Mouse (Mus musculus): ENCODE measurements around the gene Hsdl1. TPM values are rescaled to one million over a fixed set of nuclear protein-coding genes. Genes with fewer than 3 reads are reported as not detected.

Gene Hsdl1
- polyA plus RNA-seq, 1 experiment: 149 TPM

- Histone ChIP-seq H3K4me3 (ENCODE audit: control insufficient read depth, insufficient read depth, low read length) (no peak overlapping the region), H3K27ac (ENCODE audit: control insufficient read depth, insufficient read depth, low read length) (no peak overlapping the region), H3K36me3 (ENCODE audit: control insufficient read depth, insufficient read depth, low read length) (peaks cover 97% of the 10 kb centered on the region), H3K27me3 (ENCODE audit: control insufficient read depth, insufficient read depth, low read length) (no peaks in the 10 kb centered on the region), H3K4me1 (replicated peaks; ENCODE audit: control insufficient read depth, insufficient read depth, low read length) (no peaks in the 10 kb centered on the region)
- WGBS: 97% methylated on average over 7 of the region's 7 CpGs
- TF ChIP-seq CTCF (IDR thresholded peaks at IDR 0.05; ENCODE audit: borderline replicate concordance, control insufficient read depth, extremely low read depth, insufficient read depth, low read length, poor library complexity) (0 out of 2 replicates have a peak, but pooled peaks have one; percentile 13), POLR2A (IDR thresholded peaks at IDR 0.05; ENCODE audit: control insufficient read depth, extremely low read depth, insufficient read depth, low read length, poor library complexity) (no peak)
- DNase-seq: no peak
Measured at GRCm38 (mm10) chr8:119520102-119520501, 54.9 kb downstream of the Hsdl1 start.

- no peak overlapping the region for H3K4me3 ChIP-seq (ENCODE audit: control insufficient read depth, insufficient read depth, low read length)
- no peaks in the 10 kb centered on the region for H3K27me3 ChIP-seq (ENCODE audit: control insufficient read depth, insufficient read depth, low read length)
- no peak for DNase-seq
- no peaks in the 10 kb centered on the region for H3K4me1 ChIP-seq (replicated peaks; ENCODE audit: control insufficient read depth, insufficient read depth, low read length)
- H3K27ac ChIP-seq (ENCODE audit: control insufficient read depth, insufficient read depth, low read length): no peak overlapping the region
- H3K36me3 ChIP-seq (ENCODE audit: control insufficient read depth, insufficient read depth, low read length): peaks cover 100% of the 10 kb centered on the region
- no peak for TF ChIP-seq POLR2A (IDR thresholded peaks at IDR 0.05; ENCODE audit: control insufficient read depth, extremely low read depth, insufficient read depth, low read length, poor library complexity)
- TF ChIP-seq CTCF (IDR thresholded peaks at IDR 0.05; ENCODE audit: borderline replicate concordance, control insufficient read depth, extremely low read depth, insufficient read depth, low read length, poor library complexity): no peak
- 96% methylated on average over 5 of the region's 5 CpGs for WGBS
Measured at GRCm38 (mm10) chr8:119516674-119517073, 58.3 kb downstream of the Hsdl1 start.

- Histone ChIP-seq H3K36me3 (ENCODE audit: control insufficient read depth, insufficient read depth, low read length) (peaks cover 94% of the 10 kb centered on the region), H3K27me3 (ENCODE audit: control insufficient read depth, insufficient read depth, low read length) (no peaks in the 10 kb centered on the region), H3K27ac (ENCODE audit: control insufficient read depth, insufficient read depth, low read length) (no peak overlapping the region), H3K4me3 (ENCODE audit: control insufficient read depth, insufficient read depth, low read length) (no peak overlapping the region), H3K4me1 (replicated peaks; ENCODE audit: control insufficient read depth, insufficient read depth, low read length) (no peaks in the 10 kb centered on the region)
- DNase-seq: no peak
- TF ChIP-seq POLR2A (IDR thresholded peaks at IDR 0.05; ENCODE audit: control insufficient read depth, extremely low read depth, insufficient read depth, low read length, poor library complexity) (no peak), CTCF (IDR thresholded peaks at IDR 0.05; ENCODE audit: borderline replicate concordance, control insufficient read depth, extremely low read depth, insufficient read depth, low read length, poor library complexity) (no peak)
- WGBS: 98% methylated on average over 3 of the region's 3 CpGs
Measured at GRCm38 (mm10) chr8:119515767-119516166, 59.2 kb downstream of the Hsdl1 start.

- Histone ChIP-seq H3K27me3 (ENCODE audit: control insufficient read depth, insufficient read depth, low read length) (no peaks in the 10 kb centered on the region), H3K27ac (ENCODE audit: control insufficient read depth, insufficient read depth, low read length) (no peak overlapping the region), H3K36me3 (ENCODE audit: control insufficient read depth, insufficient read depth, low read length) (peaks cover 94% of the 10 kb centered on the region), H3K4me3 (ENCODE audit: control insufficient read depth, insufficient read depth, low read length) (no peak overlapping the region), H3K4me1 (replicated peaks; ENCODE audit: control insufficient read depth, insufficient read depth, low read length) (no peaks in the 10 kb centered on the region)
- TF ChIP-seq CTCF (IDR thresholded peaks at IDR 0.05; ENCODE audit: borderline replicate concordance, control insufficient read depth, extremely low read depth, insufficient read depth, low read length, poor library complexity) (no peak), POLR2A (IDR thresholded peaks at IDR 0.05; ENCODE audit: control insufficient read depth, extremely low read depth, insufficient read depth, low read length, poor library complexity) (no peak)
- 96% methylated on average over 3 of the region's 3 CpGs for WGBS
- no peak for DNase-seq
Measured at GRCm38 (mm10) chr8:119514940-119515339, 60.0 kb downstream of the Hsdl1 start.

- Histone ChIP-seq H3K27ac (ENCODE audit: control insufficient read depth, insufficient read depth, low read length) (no peak overlapping the region), H3K4me3 (ENCODE audit: control insufficient read depth, insufficient read depth, low read length) (no peak overlapping the region)
- DNase-seq: no peak
Measured at GRCm38 (mm10) chr8:119513405-119513804, 61.6 kb downstream of the Hsdl1 start.

More at GRCm38 (mm10) chr8:119513405-119513804, 61.6 kb downstream of the Hsdl1 start:
- no peaks in the 10 kb centered on the region for H3K27me3 ChIP-seq (ENCODE audit: control insufficient read depth, insufficient read depth, low read length)
- 91% methylated on average over 4 of the region's 4 CpGs for WGBS
- peaks cover 94% of the 10 kb centered on the region for H3K36me3 ChIP-seq (ENCODE audit: control insufficient read depth, insufficient read depth, low read length)
- TF ChIP-seq CTCF (IDR thresholded peaks at IDR 0.05; ENCODE audit: borderline replicate concordance, control insufficient read depth, extremely low read depth, insufficient read depth, low read length, poor library complexity) (no peak), POLR2A (IDR thresholded peaks at IDR 0.05; ENCODE audit: control insufficient read depth, extremely low read depth, insufficient read depth, low read length, poor library complexity) (no peak)
- no peaks in the 10 kb centered on the region for H3K4me1 ChIP-seq (replicated peaks; ENCODE audit: control insufficient read depth, insufficient read depth, low read length)

Other genes starting within 250 kb of the Hsdl1 start
- 98.3 and 103 TPM in 2 replicates for gene Hsbp1, start 230.7 kb downstream of the Hsdl1 start, polyA plus RNA-seq (2012; rRNA removed)
- 20.7 and 22.1 TPM in 2 replicates for gene Mlycd, start 180.3 kb downstream of the Hsdl1 start, polyA plus RNA-seq (2012; rRNA removed)
- 7.7 and 7.8 TPM in 2 replicates for gene Osgin1, start 141.1 kb downstream of the Hsdl1 start, polyA plus RNA-seq (2012; rRNA removed)
- 0.06 and 0.12 TPM in 2 replicates for gene Necab2, start 128.5 kb downstream of the Hsdl1 start, polyA plus RNA-seq (2012; rRNA removed)
- 0.27 and 0.51 TPM in 2 replicates for gene Slc38a8, start 73.5 kb downstream of the Hsdl1 start, polyA plus RNA-seq (2012; rRNA removed)
- 166 and 177 TPM in 2 replicates for gene Mbtps1, start 16.4 kb downstream of the Hsdl1 start, polyA plus RNA-seq (2012; rRNA removed)
- 0.90 and 1.1 TPM in 2 replicates for gene Dnaaf1, start 52 bp upstream of the Hsdl1 start, polyA plus RNA-seq (2012; rRNA removed)
- 109 and 112 TPM in 2 replicates for gene Taf1c, start 30.0 kb upstream of the Hsdl1 start, polyA plus RNA-seq (2012; rRNA removed)
- 0.22 and 0.34 TPM in 2 replicates for gene Adad2, start 37.6 kb upstream of the Hsdl1 start, polyA plus RNA-seq (2012; rRNA removed)
- 0.32 and 0.47 TPM in 2 replicates for gene Kcng4, start 60.5 kb upstream of the Hsdl1 start, polyA plus RNA-seq (2012; rRNA removed)
- gene Wfdc1, start 91.2 kb upstream of the Hsdl1 start, polyA plus RNA-seq (2012; rRNA removed): 5.9 and 7.4 TPM in 2 replicates
- gene Atp2c2, start 124.8 kb upstream of the Hsdl1 start, polyA plus RNA-seq (2012; rRNA removed): 0.16 and 0.19 TPM in 2 replicates
- 13.9 and 14.0 TPM in 2 replicates for gene Tldc1, start 203.2 kb upstream of the Hsdl1 start, polyA plus RNA-seq (2012; rRNA removed)